Mouse (Mus musculus): ENCODE measurements around the gene Pdk1. TPM values are rescaled to one million over a fixed set of nuclear protein-coding genes. Genes with fewer than 3 reads are reported as not detected.

Gene Pdk1
- polyA plus RNA-seq (2015; fragmentation: Nextera tagmentation; extraction: Ambion mirVana), result 18.4 and 26.4 TPM in 2 replicates

- Histone ChIP-seq H3K9me3 (replicated peaks) (no peaks in the 10 kb centered on the region), H3K4me3 (replicated peaks) (peak within 1 kb of the TSS; percentile 81), H3K36me3 (no peaks in the 10 kb centered on the region), H3K4me1 (peaks cover 16% of the 10 kb centered on the region), H3K27me3 (replicated peaks) (peaks cover 4% of the 10 kb centered on the region; the same call in 1 of the 2 replicates), H3K9ac (replicated peaks) (peak within 1 kb of the TSS; percentile 88), H3K27ac (replicated peaks) (peak within 1 kb of the TSS; percentile 89), H3K4me2 (peak within 1 kb of the TSS; percentile 89)
- WGBS, result under 1% methylated on average over 49 of the region's 55 CpGs
- peak; percentile 98 for ATAC-seq (ENCODE audit: low FRiP score)
These were observed at the start of gene Pdk1 for GRCm38 (mm10) chr2:71872801-71873443. Gene Pdk1, plus strand, starts transcription at chr2:71873224.

GRCm38 (mm10) chr2:71824146-71824545, 48.9 kb upstream of the Pdk1 start:
- no peaks in the 10 kb centered on the region for H3K9me3 ChIP-seq (replicated peaks)
- no peak for ATAC-seq (ENCODE audit: low FRiP score)
- no peak overlapping the region for H3K27ac ChIP-seq (replicated peaks)
- H3K36me3 ChIP-seq, result 0 out of 2 replicates have a peak, but pooled peaks cover 3% of the 10 kb centered on the region
- H3K4me1 ChIP-seq, result no peaks in the 10 kb centered on the region
- no peaks in the 10 kb centered on the region for H3K27me3 ChIP-seq (replicated peaks)
- H3K9ac ChIP-seq (replicated peaks), result no peak overlapping the region
- no peak overlapping the region for H3K4me3 ChIP-seq (replicated peaks)
- H3K4me2 ChIP-seq, result no peak overlapping the region
- WGBS, result 65% methylated on average over 13 of the region's 13 CpGs

GRCm38 (mm10) chr2:71827711-71828110, 45.3 kb upstream of the Pdk1 start:
- Histone ChIP-seq H3K27ac (replicated peaks) (no peak overlapping the region), H3K4me3 (replicated peaks) (no peak overlapping the region), H3K9ac (replicated peaks) (no peak overlapping the region), H3K27me3 (replicated peaks) (no peaks in the 10 kb centered on the region), H3K4me1 (no peaks in the 10 kb centered on the region), H3K36me3 (no peaks in the 10 kb centered on the region), H3K4me2 (no peak overlapping the region), H3K9me3 (replicated peaks) (no peaks in the 10 kb centered on the region)
- whole genome bisulfite sequencing, result 86% methylated on average over 13 of the region's 13 CpGs
- no peak for ATAC-seq (ENCODE audit: low FRiP score)

GRCm38 (mm10) chr2:71828928-71829327, 44.1 kb upstream of the Pdk1 start:
- Histone ChIP-seq H3K36me3 (no peaks in the 10 kb centered on the region), H3K4me3 (replicated peaks) (no peak overlapping the region), H3K4me2 (no peak overlapping the region), H3K4me1 (no peaks in the 10 kb centered on the region), H3K27me3 (replicated peaks) (no peaks in the 10 kb centered on the region), H3K9me3 (replicated peaks) (no peaks in the 10 kb centered on the region), H3K9ac (replicated peaks) (no peak overlapping the region), H3K27ac (replicated peaks) (no peak overlapping the region)
- WGBS, result 71% methylated on average over 11 of the region's 11 CpGs
- ATAC-seq (ENCODE audit: low FRiP score), result no peak

- H3K27me3 ChIP-seq (replicated peaks), result no peaks in the 10 kb centered on the region
- no peak for ATAC-seq (ENCODE audit: low FRiP score)
- no peaks in the 10 kb centered on the region for H3K9me3 ChIP-seq (replicated peaks)
- no peak overlapping the region for H3K27ac ChIP-seq (replicated peaks)
- H3K36me3 ChIP-seq, result no peaks in the 10 kb centered on the region; the same call in 1 of the 2 replicates
- no peaks in the 10 kb centered on the region for H3K4me1 ChIP-seq
- no peak overlapping the region for H3K9ac ChIP-seq (replicated peaks)
- WGBS, result 86% methylated on average over 6 of the region's 6 CpGs
- no peak overlapping the region for H3K4me3 ChIP-seq (replicated peaks)
- H3K4me2 ChIP-seq, result no peak overlapping the region
These were observed 39.4 kb upstream of the Pdk1 start for GRCm38 (mm10) chr2:71833626-71834025.

- no peaks in the 10 kb centered on the region for H3K9me3 ChIP-seq (replicated peaks)
- no peaks in the 10 kb centered on the region; the same call in 1 of the 2 replicates for H3K36me3 ChIP-seq
- H3K9ac ChIP-seq (replicated peaks), result no peak overlapping the region
- no peak overlapping the region for H3K27ac ChIP-seq (replicated peaks)
- no peak for ATAC-seq (ENCODE audit: low FRiP score)
- H3K27me3 ChIP-seq (replicated peaks), result no peaks in the 10 kb centered on the region
- 83% methylated on average over 7 of the region's 7 CpGs for WGBS
- no peak overlapping the region for H3K4me2 ChIP-seq
- no peaks in the 10 kb centered on the region for H3K4me1 ChIP-seq
- no peak overlapping the region for H3K4me3 ChIP-seq (replicated peaks)
These were observed 38.7 kb upstream of the Pdk1 start for GRCm38 (mm10) chr2:71834371-71834770.

GRCm38 (mm10) chr2:71835556-71835955, 37.5 kb upstream of the Pdk1 start:
- H3K36me3 ChIP-seq, result no peaks in the 10 kb centered on the region; the same call in 1 of the 2 replicates
- no peaks in the 10 kb centered on the region for H3K27me3 ChIP-seq (replicated peaks)
- H3K4me3 ChIP-seq (replicated peaks), result no peak overlapping the region
- no peak overlapping the region for H3K27ac ChIP-seq (replicated peaks)
- WGBS, result 93% methylated on average over 8 of the region's 8 CpGs
- ATAC-seq (ENCODE audit: low FRiP score), result no peak
- H3K4me2 ChIP-seq, result no peak overlapping the region
- no peaks in the 10 kb centered on the region for H3K4me1 ChIP-seq
- no peak overlapping the region for H3K9ac ChIP-seq (replicated peaks)
- no peaks in the 10 kb centered on the region for H3K9me3 ChIP-seq (replicated peaks)

- no peak overlapping the region for H3K4me2 ChIP-seq
- no peak overlapping the region for H3K4me3 ChIP-seq (replicated peaks)
- H3K36me3 ChIP-seq, result no peaks in the 10 kb centered on the region; the same call in 1 of the 2 replicates
- H3K27me3 ChIP-seq (replicated peaks), result no peaks in the 10 kb centered on the region
- no peak overlapping the region for H3K9ac ChIP-seq (replicated peaks)
- no peaks in the 10 kb centered on the region for H3K4me1 ChIP-seq
- ATAC-seq (ENCODE audit: low FRiP score), result no peak
- no peak overlapping the region for H3K27ac ChIP-seq (replicated peaks)
- no peaks in the 10 kb centered on the region for H3K9me3 ChIP-seq (replicated peaks)
- 96% methylated on average over 4 of the region's 4 CpGs for WGBS
These were observed 36.8 kb upstream of the Pdk1 start for GRCm38 (mm10) chr2:71836232-71836631.

- WGBS, result 75% methylated on average over 4 of the region's 4 CpGs
- no peak for ATAC-seq (ENCODE audit: low FRiP score)
- no peak overlapping the region for H3K9ac ChIP-seq (replicated peaks)
- no peak overlapping the region for H3K4me3 ChIP-seq (replicated peaks)
- H3K27ac ChIP-seq (replicated peaks), result no peak overlapping the region
- H3K9me3 ChIP-seq (replicated peaks), result no peaks in the 10 kb centered on the region
- H3K36me3 ChIP-seq, result no peaks in the 10 kb centered on the region; the same call in 1 of the 2 replicates
- no peaks in the 10 kb centered on the region for H3K4me1 ChIP-seq
- no peak overlapping the region for H3K4me2 ChIP-seq
- H3K27me3 ChIP-seq (replicated peaks), result no peaks in the 10 kb centered on the region
These were observed 35.8 kb upstream of the Pdk1 start for GRCm38 (mm10) chr2:71837261-71837660.

- Histone ChIP-seq H3K4me1 (no peaks in the 10 kb centered on the region), H3K9ac (replicated peaks) (no peak overlapping the region), H3K9me3 (replicated peaks) (no peaks in the 10 kb centered on the region), H3K27ac (replicated peaks) (no peak overlapping the region), H3K4me3 (replicated peaks) (no peak overlapping the region), H3K27me3 (replicated peaks) (no peaks in the 10 kb centered on the region), H3K36me3 (no peaks in the 10 kb centered on the region; the same call in 1 of the 2 replicates), H3K4me2 (no peak overlapping the region)
- ATAC-seq (ENCODE audit: low FRiP score), result no peak
- WGBS, result 44% methylated on average over 6 of the region's 6 CpGs
These were observed 35.2 kb upstream of the Pdk1 start for GRCm38 (mm10) chr2:71837791-71838190.

- Histone ChIP-seq H3K4me3 (replicated peaks) (no peak overlapping the region), H3K4me2 (no peak overlapping the region), H3K9ac (replicated peaks) (no peak overlapping the region), H3K27me3 (replicated peaks) (no peaks in the 10 kb centered on the region), H3K27ac (replicated peaks) (no peak overlapping the region), H3K9me3 (replicated peaks) (no peaks in the 10 kb centered on the region), H3K4me1 (no peaks in the 10 kb centered on the region), H3K36me3 (no peaks in the 10 kb centered on the region; the same call in 1 of the 2 replicates)
- no peak for ATAC-seq (ENCODE audit: low FRiP score)
- 84% methylated on average over 9 of the region's 9 CpGs for WGBS
These were observed 29.7 kb upstream of the Pdk1 start for GRCm38 (mm10) chr2:71843316-71843715.

- Histone ChIP-seq H3K27me3 (replicated peaks) (no peaks in the 10 kb centered on the region), H3K9ac (replicated peaks) (no peak overlapping the region), H3K36me3 (no peaks in the 10 kb centered on the region), H3K9me3 (replicated peaks) (no peaks in the 10 kb centered on the region), H3K4me2 (no peak overlapping the region), H3K27ac (replicated peaks) (no peak overlapping the region), H3K4me1 (no peaks in the 10 kb centered on the region), H3K4me3 (replicated peaks) (no peak overlapping the region)
- WGBS, result 88% methylated on average over 6 of the region's 6 CpGs
- no peak for ATAC-seq (ENCODE audit: low FRiP score)
These were observed 28.1 kb upstream of the Pdk1 start for GRCm38 (mm10) chr2:71844906-71845305.
